Mouse (Mus musculus) left cerebral cortex, adult 2 months (tissue): ENCODE results near the gene Gfy. TPM values are rescaled to one million over a fixed set of nuclear protein-coding genes. Genes with fewer than 3 reads are reported as not detected.

ENCODE experiments used
- DNase-seq, 2 experiments: peaks; one replicate each; pipeline ENCODE4 v3.0.0; 2021 to 2022; ENCODE audit warnings: low spot score in 2 of 2, mixed read lengths in 1 of 2; ENCODE audit errors: extremely low spot score in 1 of 2
- H3K27ac ChIP-seq: fragments of 200-600 bp; 2 replicates; pipeline ENCODE4 v1.8.1; 2022
- H3K4me3 ChIP-seq: fragments of 200-600 bp; 2 replicates; pipeline ENCODE4 v1.8.1; 2022
- CTCF ChIP-seq: fragments of 200-600 bp; IDR thresholded peaks from 2 replicates; pipeline ENCODE4 v1.8.1; 2022; ENCODE audit warnings: antibody characterized with exemption, mild to moderate bottlenecking, moderate library complexity
- intact Hi-C: fragments of 180-260 bp; cut with DNase I; formaldehyde crosslinking; loops from one replicate; pipeline ENCODE4 v1.15.1; 2025
- long read RNA-seq, 2 experiments: library from polyadenylated mRNA; stranded (forward); transcript quantifications; one replicate each; pipeline ENCODE4 v2.0.0; 2021; ENCODE audit warnings: borderline mapping rate in 2 of 2
- total RNA-seq, 2 experiments: library from RNA; stranded (reverse); gene quantifications; 2 replicates each; pipeline ENCODE4 v1.2.3; 2021

The Gfy gene
- total RNA-seq: under 1 TPM in 1 of 2 experiments, not detected in 1; 0.29 TPM
- long read RNA-seq, experiment 1, partial matches to known transcripts: 0 of 1 reads
- long read RNA-seq, experiment 1, other reads (novel, unspliced or antisense): 1 of 1 reads
- long read RNA-seq, experiment 2: 0 reads

- no peak for TF ChIP-seq CTCF
- Histone ChIP-seq H3K27ac (no peak within 1 kb of the TSS), H3K4me3 (no peak within 1 kb of the TSS)
- no peak for DNase-seq
- intact Hi-C loops: no loop called here
These were observed at the start of gene Gfy for GRCm38 (mm10) chr7:45179469-45179868. TSS of gene Gfy (minus strand) at chr7:45179569.

- DNase-seq: no peak
- intact Hi-C loops: no loop called here
- Histone ChIP-seq H3K4me3 (no peak overlapping the region), H3K27ac (no peak overlapping the region)
- no peak for TF ChIP-seq CTCF
These were observed 49.7 kb upstream of the Gfy start for GRCm38 (mm10) chr7:45229046-45229445.

GRCm38 (mm10) chr7:45228548-45228947 is 49.2 kb upstream of the Gfy start:
- TF ChIP-seq CTCF: no peak
- Histone ChIP-seq H3K4me3 (no peak overlapping the region), H3K27ac (no peak overlapping the region)
- intact Hi-C loops: no loop called here
- DNase-seq: no peak

DNA sequence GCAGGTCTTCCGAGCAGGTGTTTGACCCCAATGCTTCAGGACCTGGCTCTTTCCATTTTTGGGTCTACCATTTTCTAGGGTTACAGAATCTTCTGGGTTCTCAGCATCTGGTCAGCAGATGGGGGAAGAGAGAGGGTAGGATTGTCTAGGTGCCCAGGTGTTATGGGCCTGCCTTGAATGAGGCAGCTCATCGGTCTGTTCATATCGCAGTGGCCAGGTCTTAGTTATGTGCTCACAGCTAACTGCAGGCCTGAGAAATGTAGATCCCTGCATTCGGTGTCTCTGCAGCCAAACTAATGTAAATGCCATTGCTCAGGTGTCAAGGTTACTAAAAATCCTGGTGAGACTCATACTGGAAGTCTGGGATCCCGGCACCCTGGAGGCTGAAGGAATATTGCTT is 47.1 kb upstream of the Gfy start:
- DNase-seq: no peak
- no peak overlapping the region for H3K27ac ChIP-seq
- intact Hi-C loops: no loop called here
- no peak for TF ChIP-seq CTCF
- no peak overlapping the region for H3K4me3 ChIP-seq

DNA sequence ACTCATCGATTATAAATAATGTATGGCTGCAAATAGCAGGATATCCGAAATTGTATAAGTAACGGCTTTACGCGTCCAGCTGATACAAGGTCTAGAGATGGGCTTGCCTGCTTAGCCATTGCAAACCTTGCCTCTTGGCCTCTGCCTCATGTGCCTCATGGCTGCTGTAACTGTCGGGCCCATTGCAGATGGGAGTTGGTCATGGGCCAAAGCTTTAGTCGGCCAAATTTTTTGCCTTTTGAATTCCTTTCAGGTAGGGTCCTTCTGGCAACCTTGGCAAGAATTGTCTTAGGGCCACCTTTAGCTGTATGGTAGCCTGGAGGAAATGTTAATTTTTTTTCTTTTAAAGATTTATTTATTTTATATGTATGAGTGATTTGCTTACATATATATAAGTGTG is 45.5 kb upstream of the Gfy start:
- H3K4me3 ChIP-seq: no peak overlapping the region
- TF ChIP-seq CTCF: no peak
- no peak for DNase-seq
- no peak overlapping the region for H3K27ac ChIP-seq
- intact Hi-C loops: no loop called here

- Histone ChIP-seq H3K4me3 (no peak overlapping the region), H3K27ac (no peak overlapping the region)
- DNase-seq: no peak
- TF ChIP-seq CTCF: no peak
- intact Hi-C loops: no loop called here
These were observed 42.3 kb upstream of the Gfy start for GRCm38 (mm10) chr7:45221680-45222079.

DNA sequence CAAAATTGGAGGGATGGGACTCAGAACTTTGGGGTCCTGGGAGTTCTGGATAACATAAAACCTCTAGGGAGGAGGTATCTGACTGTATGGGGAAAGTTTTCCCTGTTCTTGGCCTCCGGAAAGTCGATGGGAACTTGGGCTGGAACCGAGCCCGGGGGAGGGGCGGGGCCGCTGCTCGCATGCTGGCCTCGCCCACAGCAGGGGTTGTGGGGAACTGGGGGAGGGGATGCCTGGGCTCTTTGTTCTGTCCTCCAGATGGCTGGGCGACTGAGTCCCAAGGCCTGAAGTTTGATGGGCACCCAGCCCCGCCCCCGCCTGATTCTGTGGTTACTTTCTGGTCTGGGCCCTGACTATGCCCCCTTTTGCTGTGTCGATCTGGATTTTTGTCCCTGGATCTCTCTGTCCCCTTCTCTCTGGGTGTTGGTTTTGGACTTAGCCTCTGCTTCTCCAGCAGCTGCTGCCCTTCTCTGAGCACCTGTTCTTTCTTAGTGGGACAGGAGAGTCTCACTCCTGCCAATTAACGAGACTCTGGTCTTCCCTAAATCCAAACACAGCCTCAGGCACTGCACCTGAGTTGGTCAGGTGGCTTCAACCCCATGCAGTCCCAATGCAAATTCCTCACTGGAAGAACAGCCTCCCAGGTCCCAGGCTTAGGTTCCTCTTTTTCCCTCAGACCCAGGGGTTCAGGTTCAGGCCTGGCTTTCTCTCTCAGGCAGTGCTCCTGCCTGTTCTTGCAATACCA is 37.2 kb upstream of the Gfy start:
- DNase-seq: no peak
- intact Hi-C loops: no loop called here
- H3K27ac ChIP-seq: no peak overlapping the region
- peak overlapping the region; percentile 44 for H3K4me3 ChIP-seq
- no peak for TF ChIP-seq CTCF

DNA sequence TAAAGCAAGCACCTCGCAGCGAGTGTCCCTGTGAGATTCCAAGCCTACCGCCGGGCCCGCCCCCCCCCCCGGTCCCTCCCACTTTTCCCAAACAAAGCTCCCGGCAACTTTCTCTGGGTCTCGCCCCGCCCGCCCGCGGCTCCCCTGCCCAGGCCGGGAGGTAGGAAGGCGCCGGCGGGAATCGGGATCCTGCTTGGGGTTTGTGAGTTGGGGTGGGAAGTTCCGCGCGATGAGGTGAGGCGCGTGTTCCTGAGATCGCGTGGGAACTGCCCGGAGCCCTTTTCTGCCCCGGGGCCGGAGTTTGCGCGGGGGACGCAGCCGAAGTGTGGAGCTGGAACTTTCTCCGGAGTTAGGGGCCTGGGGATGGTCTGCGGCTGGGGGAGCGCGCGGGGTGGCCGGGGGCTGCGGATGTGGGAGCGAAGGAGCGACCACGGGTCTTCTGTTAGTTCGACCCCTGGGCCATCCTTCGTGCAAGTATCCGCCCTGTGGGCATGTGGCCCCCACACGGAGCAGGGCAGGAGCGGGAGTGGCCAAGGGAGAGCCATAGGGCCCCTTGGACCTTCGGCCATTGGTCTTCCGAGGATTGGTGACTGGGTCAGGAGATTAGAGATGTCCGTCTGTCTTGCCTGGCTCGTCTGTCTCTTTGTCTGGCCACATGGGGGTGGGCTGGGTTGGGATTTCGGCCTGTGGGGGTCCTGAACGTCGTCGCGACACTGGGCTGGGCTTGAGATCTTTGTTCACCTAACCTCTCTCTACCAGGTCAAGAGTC is 36.5 kb upstream of the Gfy start, which contains the start of gene Tead2:
Gene Tead2 (plus strand): TSS at position 81 of the 769 bp plus-strand sequence.
- intact Hi-C loops: no loop called here

GRCm38 (mm10) chr7:45213708-45214107 is 34.3 kb upstream of the Gfy start:
- intact Hi-C loops: no loop called here
- TF ChIP-seq CTCF: no peak
- no peak overlapping the region for H3K27ac ChIP-seq
- DNase-seq: no peak
- H3K4me3 ChIP-seq: no peak overlapping the region

More for the DNA sequence above, 36.5 kb upstream of the Gfy start, which contains the start of gene Tead2:
- DNase-seq: no peak
- peak within 1 kb of the TSS; percentile 44 for H3K4me3 ChIP-seq
- H3K27ac ChIP-seq: no peak within 1 kb of the TSS
- no peak for TF ChIP-seq CTCF

DNA sequence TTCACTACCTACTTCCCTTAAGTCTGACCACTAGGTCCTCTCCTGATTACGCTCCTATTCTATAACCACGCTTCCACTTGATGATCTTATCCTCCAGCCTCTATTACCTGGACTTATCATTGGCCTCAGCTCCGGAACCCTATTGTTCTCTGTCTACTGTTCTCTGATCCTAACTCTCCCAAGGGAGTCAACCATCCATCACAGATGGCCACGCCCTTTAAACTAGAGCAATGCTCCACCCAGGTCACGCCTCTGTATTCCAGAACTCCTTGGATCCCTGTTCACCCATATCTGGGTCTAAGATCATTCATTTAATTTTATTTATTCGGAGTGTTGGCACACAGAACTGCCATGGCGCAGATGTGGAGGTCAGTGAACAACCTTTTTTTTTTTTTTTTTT is 33.0 kb upstream of the Gfy start:
- intact Hi-C loops: no loop called here
- DNase-seq: no peak
- Histone ChIP-seq H3K27ac (no peak overlapping the region), H3K4me3 (no peak overlapping the region)
- no peak for TF ChIP-seq CTCF

DNA sequence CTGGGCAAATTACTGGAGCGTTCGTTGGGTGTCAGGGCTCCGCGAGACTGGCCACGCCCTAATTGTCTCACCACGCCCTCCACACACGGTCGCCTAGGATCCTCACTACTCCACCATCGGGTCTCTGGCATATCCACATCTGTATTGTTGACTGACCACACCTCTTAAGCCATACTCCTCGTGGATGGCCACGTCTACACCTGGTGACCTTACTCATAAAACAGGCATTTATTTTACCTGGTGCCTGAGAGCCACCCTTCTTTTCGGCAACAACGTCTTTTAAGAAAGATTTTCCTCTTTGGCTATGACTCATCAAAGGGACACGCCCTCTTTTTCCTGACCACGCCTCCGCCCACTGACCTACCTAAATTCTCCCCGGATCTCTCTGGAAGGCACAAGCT is 32.5 kb upstream of the Gfy start, which contains the start of gene Dkkl1:
Gene Dkkl1 (minus strand): TSS at position 297 of the 401 bp plus-strand sequence.
- DNase-seq: no peak
- no peak for TF ChIP-seq CTCF
- peak within 1 kb of the TSS; percentile 22 for H3K4me3 ChIP-seq
- H3K27ac ChIP-seq: no peak within 1 kb of the TSS
- intact Hi-C loops: no loop called here

- Histone ChIP-seq H3K4me3 (peak overlapping the region; percentile 22), H3K27ac (no peak overlapping the region)
- TF ChIP-seq CTCF: no peak
- intact Hi-C loops: no loop called here
- DNase-seq: no peak
These were observed 31.7 kb upstream of the Gfy start for GRCm38 (mm10) chr7:45211070-45211469.
